Mouse (Mus musculus): ENCODE results near the gene E130218I03Rik. TPM values are rescaled to one million over a fixed set of nuclear protein-coding genes. Genes with fewer than 3 reads are reported as not detected.
A peak's percentile ranks its signal among the peaks of the same experiment; 100 is the strongest.

E130218I03Rik gene
- polyA plus RNA-seq, 1 experiment from 2014 or later, result 0.52 TPM

GRCm38 (mm10) chr4:134238686-134239085 lies 4.8 kb upstream of the E130218I03Rik start:
- Histone ChIP-seq H3K4me1 (peaks cover 16% of the 10 kb centered on the region; the same call in 1 of the 2 replicates), H3K4me3 (peak overlapping the region; percentile 43), H3K36me3 (no peaks in the 10 kb centered on the region), H3K27ac (peak overlapping the region; percentile 20; the same call in 1 of the 2 replicates), H3K4me2 (peak overlapping the region; percentile 51), H3K9ac (no peak overlapping the region), H3K9me3 (no peaks in the 10 kb centered on the region), H3K27me3 (peaks cover 13% of the 10 kb centered on the region; the same call in 1 of the 2 replicates)
- WGBS, result 10% methylated on average over 10 of the region's 10 CpGs
- no peak for ATAC-seq (ENCODE audit: borderline replicate concordance, extremely low read depth, low FRiP score, low TSS enrichment)

GRCm38 (mm10) chr4:134245148-134245843 lies 1.8 kb downstream of the E130218I03Rik start, which contains the start of gene Zfp593:
Gene Zfp593, minus strand, starts transcription at chr4:134245592.
- Histone ChIP-seq H3K4me1 (peaks cover 30% of the 10 kb centered on the region), H3K27ac (no peak within 1 kb of the TSS), H3K9ac (peak within 1 kb of the TSS; percentile 67), H3K4me3 (peak within 1 kb of the TSS; percentile 80), H3K4me2 (peak within 1 kb of the TSS; percentile 87), H3K9me3 (no peaks in the 10 kb centered on the region), H3K27me3 (peaks cover 41% of the 10 kb centered on the region), H3K36me3 (no peaks in the 10 kb centered on the region)
- under 1% methylated on average over 60 of the region's 60 CpGs for WGBS
- peak; percentile 78; the same call in 1 of the 2 replicates for ATAC-seq (ENCODE audit: borderline replicate concordance, extremely low read depth, low FRiP score, low TSS enrichment)

- peaks cover 51% of the 10 kb centered on the region for H3K27me3 ChIP-seq
- no peak overlapping the region for H3K4me2 ChIP-seq
- H3K4me1 ChIP-seq, result peaks cover 40% of the 10 kb centered on the region
- H3K27ac ChIP-seq, result no peak overlapping the region
- no peak overlapping the region for H3K9ac ChIP-seq
- H3K36me3 ChIP-seq, result no peaks in the 10 kb centered on the region
- no peak for ATAC-seq (ENCODE audit: borderline replicate concordance, extremely low read depth, low FRiP score, low TSS enrichment)
- no peak overlapping the region for H3K4me3 ChIP-seq
- H3K9me3 ChIP-seq, result no peaks in the 10 kb centered on the region
- 53% methylated on average over 4 of the region's 4 CpGs for WGBS
Measured at GRCm38 (mm10) chr4:134246256-134246655, 2.8 kb downstream of the E130218I03Rik start.

GRCm38 (mm10) chr4:134246719-134247258 lies 3.3 kb downstream of the E130218I03Rik start, which contains the start of gene Gm30191:
Gene Gm30191, plus strand, starts transcription at chr4:134246935.
- H3K27me3 ChIP-seq, result peaks cover 56% of the 10 kb centered on the region

GRCm38 (mm10) chr4:134249651-134250050 lies 6.2 kb downstream of the E130218I03Rik start:
- peak overlapping the region; percentile 35; the same call in 1 of the 2 replicates for H3K9ac ChIP-seq
- peak overlapping the region; percentile 45 for H3K4me3 ChIP-seq
- peaks cover 80% of the 10 kb centered on the region for H3K27me3 ChIP-seq
- H3K27ac ChIP-seq, result no peak overlapping the region
- 1% methylated on average over 30 of the region's 30 CpGs for whole genome bisulfite sequencing
- peaks cover 62% of the 10 kb centered on the region for H3K4me1 ChIP-seq
- H3K4me2 ChIP-seq, result peak overlapping the region; percentile 95
- H3K9me3 ChIP-seq, result no peaks in the 10 kb centered on the region
- peak; percentile 37; the same call in 1 of the 2 replicates for ATAC-seq (ENCODE audit: borderline replicate concordance, extremely low read depth, low FRiP score, low TSS enrichment)
- H3K36me3 ChIP-seq, result no peaks in the 10 kb centered on the region

More at GRCm38 (mm10) chr4:134246719-134247258, 3.3 kb downstream of the E130218I03Rik start, which contains the start of gene Gm30191:
- Histone ChIP-seq H3K4me1 (peaks cover 45% of the 10 kb centered on the region), H3K4me2 (peak within 1 kb of the TSS; percentile 87), H3K4me3 (peak within 1 kb of the TSS; percentile 80), H3K9ac (0 out of 2 replicates have a peak within 1 kb of the TSS, but pooled peaks have one; percentile 32), H3K9me3 (no peaks in the 10 kb centered on the region), H3K27ac (no peak within 1 kb of the TSS), H3K36me3 (no peaks in the 10 kb centered on the region)
- ATAC-seq (ENCODE audit: borderline replicate concordance, extremely low read depth, low FRiP score, low TSS enrichment), result no peak
- WGBS, result 76% methylated on average over 7 of the region's 7 CpGs

- Histone ChIP-seq H3K9me3 (no peaks in the 10 kb centered on the region), H3K9ac (peak overlapping the region; percentile 47; the same call in 1 of the 2 replicates), H3K4me1 (peaks cover 65% of the 10 kb centered on the region), H3K27me3 (peaks cover 86% of the 10 kb centered on the region), H3K27ac (no peak overlapping the region), H3K4me3 (peak overlapping the region; percentile 45), H3K36me3 (no peaks in the 10 kb centered on the region), H3K4me2 (peak overlapping the region; percentile 95)
- WGBS, result 17% methylated on average over 27 of the region's 27 CpGs
- no peak for ATAC-seq (ENCODE audit: borderline replicate concordance, extremely low read depth, low FRiP score, low TSS enrichment)
Measured at GRCm38 (mm10) chr4:134250116-134250929, 6.9 kb downstream of the E130218I03Rik start.

- H3K9me3 ChIP-seq, result no peaks in the 10 kb centered on the region
- peak overlapping the region; percentile 45 for H3K4me3 ChIP-seq
- no peaks in the 10 kb centered on the region for H3K36me3 ChIP-seq
- no peak overlapping the region for H3K27ac ChIP-seq
- 17% methylated on average over 10 of the region's 10 CpGs for WGBS
- ATAC-seq (ENCODE audit: borderline replicate concordance, extremely low read depth, low FRiP score, low TSS enrichment), result no peak
- H3K4me1 ChIP-seq, result peaks cover 65% of the 10 kb centered on the region
- peak overlapping the region; percentile 47 for H3K9ac ChIP-seq
- peak overlapping the region; percentile 95 for H3K4me2 ChIP-seq
- peaks cover 86% of the 10 kb centered on the region for H3K27me3 ChIP-seq
Measured at GRCm38 (mm10) chr4:134250930-134251240, 7.4 kb downstream of the E130218I03Rik start.

GRCm38 (mm10) chr4:134251241-134252130 lies 8.0 kb downstream of the E130218I03Rik start:
- ATAC-seq (ENCODE audit: borderline replicate concordance, extremely low read depth, low FRiP score, low TSS enrichment), result peak; percentile 24; the same call in 1 of the 2 replicates
- Histone ChIP-seq H3K4me1 (peaks cover 67% of the 10 kb centered on the region), H3K9me3 (no peaks in the 10 kb centered on the region), H3K27ac (peak overlapping the region; percentile 57), H3K4me3 (peak overlapping the region; percentile 45), H3K27me3 (peaks cover 81% of the 10 kb centered on the region), H3K36me3 (no peaks in the 10 kb centered on the region), H3K4me2 (peak overlapping the region; percentile 95), H3K9ac (peak overlapping the region; percentile 47)
- WGBS, result under 1% methylated on average over 91 of the region's 91 CpGs

- Histone ChIP-seq H3K4me1 (peaks cover 75% of the 10 kb centered on the region), H3K9me3 (no peaks in the 10 kb centered on the region), H3K27me3 (peaks cover 72% of the 10 kb centered on the region), H3K4me3 (peak overlapping the region; percentile 45), H3K9ac (peak overlapping the region; percentile 47), H3K4me2 (peak overlapping the region; percentile 95), H3K27ac (peak overlapping the region; percentile 57), H3K36me3 (no peaks in the 10 kb centered on the region)
- 15% methylated on average over 22 of the region's 22 CpGs for WGBS
- no peak for ATAC-seq (ENCODE audit: borderline replicate concordance, extremely low read depth, low FRiP score, low TSS enrichment)
Measured at GRCm38 (mm10) chr4:134252131-134252910, 8.9 kb downstream of the E130218I03Rik start.
